Mouse (Mus musculus) urinary bladder, postnatal 25 days (tissue): Measurements from ENCODE around the gene Bak1.
A peak's percentile ranks its signal among the peaks of the same experiment; 100 is the strongest.

ENCODE experiments used
- DNase-seq: peaks from one replicate; pipeline ENCODE4 v3.0.0; 2022; ENCODE audit warnings: low spot score

Bak1 gene

GRCm38 (mm10) chr17:27021076-27021475, 7.7 kb downstream of the Bak1 start:
- DNase-seq, result no peak

GRCm38 (mm10) chr17:27018555-27019196, 10.1 kb downstream of the Bak1 start:
- no peak for DNase-seq

GRCm38 (mm10) chr17:27017564-27018499, 11.0 kb downstream of the Bak1 start:
- peak; percentile 89 for DNase-seq

GRCm38 (mm10) chr17:27012909-27013308, 15.9 kb downstream of the Bak1 start:
- DNase-seq, result no peak

- DNase-seq, result no peak
Measured at GRCm38 (mm10) chr17:27011998-27012672, 16.7 kb downstream of the Bak1 start.

- no peak for DNase-seq
Measured at GRCm38 (mm10) chr17:27011167-27011566, 17.6 kb downstream of the Bak1 start.

- no peak for DNase-seq
Measured at GRCm38 (mm10) chr17:27008277-27008676, 20.5 kb downstream of the Bak1 start.

- DNase-seq, result no peak
Measured at GRCm38 (mm10) chr17:27005644-27006043, 23.2 kb downstream of the Bak1 start.

- no peak for DNase-seq
Measured at GRCm38 (mm10) chr17:27004903-27005485, 23.8 kb downstream of the Bak1 start.

GRCm38 (mm10) chr17:27004431-27004830, 24.4 kb downstream of the Bak1 start:
- peak; percentile 51 for DNase-seq

GRCm38 (mm10) chr17:27001889-27002288, 26.9 kb downstream of the Bak1 start:
- no peak for DNase-seq

- no peak for DNase-seq
Measured at GRCm38 (mm10) chr17:27001151-27001550, 27.7 kb downstream of the Bak1 start.

GRCm38 (mm10) chr17:26999996-27000395, 28.8 kb downstream of the Bak1 start:
- no peak for DNase-seq

- no peak for DNase-seq
Measured at GRCm38 (mm10) chr17:26998283-26998682, 30.5 kb downstream of the Bak1 start.

GRCm38 (mm10) chr17:26997661-26998060, 31.1 kb downstream of the Bak1 start:
- no peak for DNase-seq

- no peak for DNase-seq
Measured at GRCm38 (mm10) chr17:26995562-26995961, 33.2 kb downstream of the Bak1 start.

GRCm38 (mm10) chr17:26995006-26995405, 33.8 kb downstream of the Bak1 start:
- DNase-seq, result no peak

- no peak for DNase-seq
Measured at GRCm38 (mm10) chr17:26994410-26994809, 34.4 kb downstream of the Bak1 start.

GRCm38 (mm10) chr17:26990521-26990920, 38.3 kb downstream of the Bak1 start:
- DNase-seq, result no peak

- no peak for DNase-seq
Measured at GRCm38 (mm10) chr17:26985503-26986179, 43.2 kb downstream of the Bak1 start.

GRCm38 (mm10) chr17:26983382-26983781, 45.4 kb downstream of the Bak1 start:
- DNase-seq, result no peak

GRCm38 (mm10) chr17:26981050-26981449, 47.8 kb downstream of the Bak1 start:
- no peak for DNase-seq
